ENCODE assay signal across 8 mouse cellular contexts in genomic region chr5:86684667-86685066, GRCm38 (mm10). TPM values are rescaled to one million over a fixed set of nuclear protein-coding genes. Genes with fewer than 3 reads are reported as not detected.
DNase-seq lines count a peak whose midpoint lies in the region; ATAC-seq lines count a peak whose summit lies in the region.

No protein-coding gene starts in this region.

- DNase-seq in heart, postnatal 4 days: peak; percentile 53
- DNase-seq in heart, postnatal 25 days (ENCODE audit: low spot score): no peak
- DNase-seq in ES-CJ7 (ENCODE audit: low read depth, low spot score): peak; percentile 68
- DNase-seq in brain, embryonic 18.5 days (ENCODE audit: low read depth, low spot score): peak; percentile 3
- peak; percentile 21 to 53 for DNase-seq in gastrocnemius, postnatal 4 days (ENCODE audit: low spot score in 2 of 2)
- peak; percentile 60 to 74 for DNase-seq in left cerebral cortex, postnatal 25 days (ENCODE audit: low spot score in 2 of 2)
- peak; percentile 80 for DNase-seq in right cerebral cortex, adult 2 months (ENCODE audit: low spot score in 2 of 2)

- ATAC-seq in erythroid progenitor cell, adult 5-6 weeks (replicated peaks; ENCODE audit: low FRiP score, poor library complexity, severe bottlenecking): no peak

- intact Hi-C loops in heart, postnatal 25 days (cut with DNase I): no loop called here
- intact Hi-C loops in left cerebral cortex, postnatal 25 days (cut with DNase I): loop anchor here (5.0 kb wide), 2 partner anchors 252 to 327 kb away; no protein-coding TSS in a partner anchor

RNA-seq across cellular contexts. Expression of gene Tmprss11b, which starts 8.5 kb away (rescaled TPM):
- not detected for total RNA-seq in heart, postnatal 4 days (2021)
- not detected for total RNA-seq in heart, postnatal 25 days (2021)
- not detected for total RNA-seq in gastrocnemius, postnatal 4 days (2021)
- not detected for total RNA-seq in left cerebral cortex, postnatal 25 days (2021)
- not detected in 2 replicates for total RNA-seq in erythroid progenitor cell, adult 5-6 weeks (2015; ENCODE audit: low replicate concordance)
- not detected in 2 replicates for total RNA-seq in erythroid progenitor cell, adult 5-6 weeks (2017; ENCODE audit: low replicate concordance)

RNA-seq across cellular contexts. Expression of gene Tmprss11f, which starts 52.4 kb away (rescaled TPM):
- total RNA-seq in heart, postnatal 4 days (2021): not detected
- total RNA-seq in heart, postnatal 25 days (2021): not detected
- total RNA-seq in gastrocnemius, postnatal 4 days (2021): not detected
- total RNA-seq in left cerebral cortex, postnatal 25 days (2021): not detected
- not detected in 2 replicates for total RNA-seq in erythroid progenitor cell, adult 5-6 weeks (2015; ENCODE audit: low replicate concordance)
- total RNA-seq in erythroid progenitor cell, adult 5-6 weeks (2017; ENCODE audit: low replicate concordance): not detected in 2 replicates
